Mouse (Mus musculus): ENCODE measurements at regions not wholly inside any gene's neighbourhood (a gene's known extent, or its start where the extent isn't known, plus 50 kb on each side); places are given as distances from the start of the nearest gene placed in this dataset.

GRCm38 (mm10) chr5:111553471-111554382 lies 136.6 kb downstream of the Mn1 start:
- TF ChIP-seq NANOG (IDR thresholded peaks at IDR 0.05; ENCODE audit: borderline replicate concordance, low read length) (no peak), CTCF (conservative IDR thresholded peaks at IDR 0.05; ENCODE audit: low read length) (no peak)
